Mouse (Mus musculus) kidney, postnatal 25 days (tissue): ENCODE data around the gene Dlgap1.

ENCODE experiments used
- DNase-seq, 2 experiments: peaks; one replicate each; pipeline ENCODE4 v3.0.0; 2021; ENCODE audit warnings: mixed read lengths in 2 of 2

Dlgap1 gene

DNA sequence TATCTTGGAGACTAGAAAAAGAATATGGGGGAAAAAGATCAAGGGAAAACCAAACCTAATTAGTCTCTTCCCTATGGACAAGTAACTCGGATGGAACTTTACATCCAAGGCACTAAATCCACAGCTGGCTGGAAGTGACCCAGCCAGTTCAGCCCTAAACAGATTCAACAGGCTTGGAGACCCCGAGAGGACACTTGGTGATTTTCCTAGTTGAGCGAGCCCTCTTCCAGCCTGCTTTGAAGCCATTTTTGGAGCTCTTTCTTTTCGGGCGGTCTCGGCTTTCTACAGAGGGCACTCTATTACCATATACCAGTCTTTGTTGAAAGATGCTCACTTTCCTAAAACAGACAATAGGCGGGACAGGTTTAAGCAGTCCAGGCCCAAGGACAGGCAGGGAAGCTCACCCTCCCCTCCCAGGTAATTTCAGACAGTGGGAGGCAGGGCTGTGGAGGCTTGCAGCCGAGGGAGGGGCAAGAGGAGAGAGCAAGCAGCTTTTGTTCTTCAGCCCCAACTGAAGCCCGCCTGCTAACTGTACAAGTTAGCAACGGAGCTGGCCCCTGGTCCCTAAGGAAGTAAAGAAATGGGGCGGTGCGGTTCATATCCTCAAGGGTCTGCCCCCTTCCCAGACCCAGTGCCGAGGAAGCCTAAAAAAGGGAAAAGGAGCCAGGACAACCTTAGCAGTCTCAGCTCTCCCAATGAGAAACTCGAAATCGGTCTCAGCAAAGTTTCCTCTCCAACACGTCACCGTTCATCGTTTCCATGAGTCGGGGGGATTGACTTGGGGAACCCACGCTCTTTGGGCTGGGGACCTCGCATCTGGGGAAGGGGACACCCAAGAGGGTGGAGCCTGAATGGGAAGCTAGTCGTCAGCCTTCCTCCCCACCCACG, 879.9 kb downstream of the Dlgap1 start:
- peak; percentile 58 to 76 for DNase-seq

DNA sequence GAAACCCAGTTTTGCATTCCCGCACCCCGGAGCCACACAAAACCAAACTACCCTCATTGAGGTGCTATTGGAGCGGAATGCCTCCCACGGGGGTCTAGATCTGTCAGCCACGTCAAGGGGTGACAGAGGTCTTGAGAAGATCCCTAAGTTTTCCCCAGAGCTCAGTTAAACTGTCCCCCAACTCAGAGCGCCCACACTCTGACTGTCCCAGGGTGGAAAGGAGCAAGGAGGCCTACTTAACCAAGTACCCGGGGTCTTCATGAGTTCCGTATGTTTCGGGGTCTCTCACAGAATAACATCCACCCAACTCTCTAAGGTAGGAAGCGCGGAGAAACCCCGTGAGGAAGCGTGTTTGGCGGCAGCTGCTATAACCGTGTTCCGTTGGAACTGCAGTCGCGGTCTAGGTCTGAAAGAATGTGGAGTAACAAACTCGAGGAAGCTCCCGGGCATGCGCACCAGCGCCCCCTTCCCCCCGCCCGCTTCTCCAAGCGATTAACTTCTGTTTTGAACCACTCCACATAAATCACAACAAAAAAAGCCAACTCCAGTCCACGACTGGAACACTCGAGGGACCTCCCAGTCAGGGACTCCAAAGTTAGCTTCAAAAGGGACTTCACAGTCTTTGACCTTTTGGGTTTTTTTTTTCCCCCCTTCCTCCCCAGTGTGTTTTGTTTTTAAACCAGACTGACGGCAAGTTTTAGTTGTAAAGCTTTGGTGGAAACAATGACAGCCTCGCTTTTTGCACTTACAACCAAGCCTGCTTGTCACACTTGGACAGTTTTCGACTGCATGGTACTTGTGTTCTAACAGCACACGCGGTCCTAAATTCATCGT, 880.7 kb downstream of the Dlgap1 start:
- peak; percentile 96 to 97 for DNase-seq

- DNase-seq = peak; percentile 62 to 69
Measured at GRCm38 (mm10) chr17:70850233-70850995, 881.5 kb downstream of the Dlgap1 start.

DNA sequence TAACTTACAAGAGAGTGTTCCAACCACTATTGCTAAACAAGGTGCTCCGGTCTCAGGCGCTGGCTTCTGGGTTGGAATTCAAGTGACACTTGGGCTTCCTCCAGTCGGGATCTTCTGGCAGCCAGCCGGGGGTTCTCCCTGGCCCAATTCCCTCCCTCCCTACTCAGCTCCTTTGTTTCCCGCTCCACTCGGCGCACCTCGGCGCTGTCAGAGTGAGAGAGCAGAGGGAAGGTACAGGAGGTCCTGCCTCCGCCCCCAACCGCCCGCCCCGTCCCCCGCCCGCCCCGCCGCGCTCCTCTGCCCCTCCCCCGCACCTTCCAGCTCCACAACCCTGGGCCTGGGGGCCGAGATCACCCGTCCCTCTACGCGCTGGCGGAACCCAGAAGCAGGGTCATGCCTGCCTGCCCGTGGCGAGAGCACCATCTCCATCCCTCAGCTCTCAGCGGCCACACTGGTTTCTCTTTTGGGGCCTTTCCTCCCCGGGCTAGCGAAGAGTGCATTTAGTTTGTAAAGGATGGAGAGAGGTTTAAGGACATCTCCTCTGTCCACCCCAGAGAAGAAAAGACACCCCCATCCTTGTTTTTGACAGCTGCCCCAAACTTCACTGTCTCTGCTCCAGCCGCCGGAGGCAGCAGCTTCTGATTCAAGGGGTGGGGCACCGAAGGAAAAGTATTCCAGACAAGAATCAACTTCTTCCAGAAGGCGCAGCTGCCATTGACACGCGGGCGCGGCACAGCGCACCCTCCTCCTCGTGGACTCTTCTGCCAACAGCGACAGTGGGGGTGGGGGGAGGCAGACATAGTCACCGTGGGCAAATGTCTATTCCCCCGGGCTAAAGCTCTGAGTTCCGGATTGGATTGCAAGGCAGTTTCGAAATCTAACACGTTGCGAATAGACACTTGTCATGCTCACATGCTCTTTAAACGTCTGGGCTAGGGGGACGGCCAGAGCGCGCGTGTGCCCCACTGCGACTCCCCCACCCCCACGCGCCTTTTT, 882.4 kb downstream of the Dlgap1 start:
- DNase-seq = peak; percentile 89 to 92

GRCm38 (mm10) chr17:70852011-70852685, 883.3 kb downstream of the Dlgap1 start:
- DNase-seq = peak; percentile 59 to 77

DNA sequence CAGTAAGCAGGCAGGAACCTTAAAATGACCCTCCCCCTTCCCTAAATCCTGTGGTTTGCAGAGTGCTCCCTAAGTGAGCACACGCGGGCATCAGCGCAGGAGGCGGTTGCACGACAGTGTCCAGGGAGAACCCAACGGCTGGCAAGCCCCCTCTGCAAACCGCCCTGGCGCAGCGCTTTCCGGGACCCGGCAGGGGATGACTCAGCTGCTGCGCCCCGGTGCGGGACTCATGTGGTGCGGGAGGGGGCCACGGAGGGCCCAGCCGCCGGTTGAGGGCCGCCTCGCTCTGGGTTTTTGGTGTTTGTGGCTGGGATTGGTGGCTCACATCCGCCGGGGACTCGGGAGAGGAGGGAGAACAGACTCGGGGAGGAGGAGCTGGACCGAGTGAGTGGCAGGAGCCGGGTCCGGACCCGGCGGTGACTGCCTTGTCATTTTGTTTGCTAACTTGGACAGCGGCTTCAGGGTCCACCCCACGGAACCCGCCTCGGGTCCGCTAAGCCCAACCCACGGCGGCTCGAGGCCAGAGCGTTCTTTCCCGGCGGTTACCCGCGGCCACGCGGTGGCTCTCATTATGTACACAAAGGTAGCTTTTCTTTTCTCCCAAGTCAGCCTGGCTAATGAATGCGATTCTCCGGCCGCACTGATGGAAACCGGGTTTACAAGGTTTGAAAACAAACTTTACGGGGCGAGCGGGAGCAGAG, 884.0 kb downstream of the Dlgap1 start:
- peak; percentile 85 to 94 for DNase-seq

GRCm38 (mm10) chr17:70853436-70853905, 884.6 kb downstream of the Dlgap1 start, which contains the start of gene Tgif1:
Tgif1 (minus strand) TSS chr17:70853546.
- peak; percentile 77 to 86 for DNase-seq

GRCm38 (mm10) chr17:70854021-70854420, 885.1 kb downstream of the Dlgap1 start:
- DNase-seq = no peak

DNA sequence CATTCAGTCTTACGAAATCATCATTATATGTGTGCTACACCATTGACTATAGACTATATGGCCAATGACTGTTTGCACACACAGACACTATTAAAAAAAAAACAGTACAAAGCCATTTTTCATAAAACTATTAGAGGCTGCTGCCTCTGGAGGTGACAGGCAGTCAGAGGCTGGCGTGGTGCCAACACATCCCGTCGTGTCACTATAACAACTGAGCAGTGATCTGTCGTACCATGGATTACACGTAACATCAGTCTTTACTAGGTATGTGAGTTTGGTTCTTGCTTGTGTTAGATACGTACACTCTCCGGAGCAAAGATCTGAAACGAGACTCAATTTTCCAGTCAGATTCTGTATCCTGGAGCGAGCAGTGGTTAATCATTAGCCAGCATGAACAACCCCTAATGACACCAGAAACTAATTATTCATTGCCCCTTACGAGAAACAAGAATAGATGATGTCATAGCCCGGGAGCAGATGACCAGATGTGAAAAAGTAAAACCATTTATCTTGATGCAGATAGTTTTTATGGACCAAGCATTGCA, 888.1 kb downstream of the Dlgap1 start:
- peak; percentile 55 to 59 for DNase-seq

DNA sequence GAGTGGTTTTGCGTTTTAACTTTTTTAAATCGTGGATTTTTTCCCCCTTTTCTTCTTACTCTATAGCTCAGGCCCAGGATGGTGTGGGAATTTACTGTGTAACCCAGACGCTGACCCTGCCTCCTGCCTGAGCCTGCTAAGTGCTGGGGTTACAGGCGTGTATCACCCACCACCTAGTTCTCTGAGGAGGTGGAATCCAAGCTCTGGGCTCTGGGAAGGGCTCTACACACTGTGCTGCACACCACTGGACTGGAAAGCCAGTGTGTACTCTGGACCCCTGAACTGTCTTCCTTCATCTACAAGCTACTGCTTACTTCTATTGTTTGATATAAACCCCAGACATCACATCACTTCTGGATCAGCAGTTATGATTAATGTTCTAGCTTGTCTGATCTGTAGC, 889.9 kb downstream of the Dlgap1 start:
- DNase-seq = no peak

- no peak for DNase-seq
Measured at GRCm38 (mm10) chr17:70864117-70864516, 895.2 kb downstream of the Dlgap1 start.

- no peak for DNase-seq
Measured at GRCm38 (mm10) chr17:70864645-70865044, 895.8 kb downstream of the Dlgap1 start.

DNA sequence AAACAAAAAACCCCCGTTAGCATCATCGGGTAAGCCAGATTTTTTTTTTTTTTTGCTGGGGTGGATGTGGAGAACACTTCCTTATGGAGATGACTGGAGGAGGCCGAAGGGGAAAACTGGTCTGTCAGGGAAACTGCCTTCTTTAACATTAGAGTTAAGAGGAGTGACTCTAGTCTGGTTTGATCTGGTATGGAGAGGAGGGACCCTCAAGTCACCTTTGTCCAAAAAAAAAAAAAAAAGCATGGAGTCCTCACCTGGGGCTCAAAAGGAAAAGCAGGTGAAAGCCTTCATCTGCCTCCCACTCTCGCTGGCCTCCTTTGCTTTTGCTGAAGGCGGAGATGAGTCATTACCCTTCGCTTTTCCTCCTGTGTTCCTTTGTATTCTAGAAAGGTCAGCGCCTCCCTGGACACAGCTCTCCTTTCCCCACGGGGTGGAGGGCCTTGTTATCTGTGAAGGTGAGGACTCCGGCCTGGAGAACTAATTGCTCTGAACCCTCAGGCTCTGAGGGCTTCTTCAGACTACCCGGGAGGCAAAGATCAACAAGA, 896.3 kb downstream of the Dlgap1 start:
- DNase-seq = no peak

GRCm38 (mm10) chr17:70866029-70866428, 897.2 kb downstream of the Dlgap1 start:
- no peak for DNase-seq

- DNase-seq = no peak
Measured at GRCm38 (mm10) chr17:70866538-70867114, 897.8 kb downstream of the Dlgap1 start.

DNA sequence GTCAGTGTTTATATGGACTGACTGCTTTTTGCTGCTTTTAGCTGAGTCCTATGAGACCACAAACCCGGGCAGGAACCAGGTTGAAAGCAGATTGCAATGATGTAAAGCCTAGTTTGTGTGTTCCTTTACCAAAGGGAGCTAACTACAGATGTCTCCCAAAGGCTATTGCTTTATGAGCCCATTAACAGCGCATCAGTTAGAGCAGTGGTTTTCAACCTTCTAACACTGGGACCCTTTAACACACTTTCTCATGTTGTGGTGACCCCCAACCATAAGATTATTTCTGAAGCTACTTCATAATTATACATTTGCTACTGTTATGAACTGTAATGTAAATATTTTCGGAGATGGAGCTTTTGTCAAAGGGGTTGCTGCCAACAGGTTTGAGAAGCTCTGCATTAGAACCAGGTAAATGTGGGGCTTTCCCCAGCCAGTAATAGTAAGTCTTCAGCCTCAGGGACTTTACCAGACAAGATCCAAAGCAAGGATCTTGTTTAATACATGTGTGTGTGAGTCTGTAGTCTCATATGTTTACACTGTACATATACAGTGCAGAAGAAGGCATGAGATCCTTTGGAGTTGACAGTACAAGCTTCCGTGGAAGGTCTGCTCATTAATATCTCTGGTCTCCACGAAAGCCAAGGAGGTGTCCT, 899.8 kb downstream of the Dlgap1 start:
- no peak for DNase-seq

GRCm38 (mm10) chr17:70870581-70870980, 901.7 kb downstream of the Dlgap1 start:
- no peak for DNase-seq
